Mouse (Mus musculus) T-cell, adult 2 months (primary cell): ENCODE results near the gene Slc26a1.
A peak's percentile ranks its signal among the peaks of the same experiment; 100 is the strongest.

Source experiments
- DNase-seq: peaks from one replicate; pipeline ENCODE4 v3.0.0; 2022; ENCODE audit warnings: low spot score

Slc26a1 gene

GRCm38 (mm10) chr5:108675251-108675816, at the start of gene Slc26a1:
Gene Slc26a1, minus strand, starts transcription at chr5:108675569.
- no peak for DNase-seq

- no peak for DNase-seq
Observed at GRCm38 (mm10) chr5:108724006-108724405, 48.6 kb upstream of the Slc26a1 start.

- no peak for DNase-seq
Observed at GRCm38 (mm10) chr5:108719761-108720160, 44.4 kb upstream of the Slc26a1 start.

DNA sequence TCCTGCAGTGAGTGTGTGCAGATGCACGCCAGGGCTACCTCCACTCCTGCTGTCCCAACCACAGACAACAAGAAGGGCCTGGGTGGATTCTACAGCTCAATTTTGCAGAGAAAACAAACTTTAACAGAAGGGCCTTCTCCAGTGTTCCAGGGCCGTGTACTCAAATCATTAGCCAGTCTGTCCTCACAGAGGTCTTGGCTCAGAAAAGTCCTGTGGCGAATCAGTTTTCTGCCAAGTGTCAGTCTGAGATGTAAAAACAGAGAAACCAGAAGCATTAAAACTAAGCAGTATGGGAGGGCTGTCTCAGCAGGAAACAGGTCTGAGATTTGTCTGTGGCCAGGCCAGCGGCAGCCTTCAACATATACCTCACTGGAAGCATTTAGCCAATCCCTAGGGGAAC, 42.7 kb upstream of the Slc26a1 start:
- DNase-seq, result no peak

GRCm38 (mm10) chr5:108715974-108716373, 40.6 kb upstream of the Slc26a1 start:
- DNase-seq, result no peak

DNA sequence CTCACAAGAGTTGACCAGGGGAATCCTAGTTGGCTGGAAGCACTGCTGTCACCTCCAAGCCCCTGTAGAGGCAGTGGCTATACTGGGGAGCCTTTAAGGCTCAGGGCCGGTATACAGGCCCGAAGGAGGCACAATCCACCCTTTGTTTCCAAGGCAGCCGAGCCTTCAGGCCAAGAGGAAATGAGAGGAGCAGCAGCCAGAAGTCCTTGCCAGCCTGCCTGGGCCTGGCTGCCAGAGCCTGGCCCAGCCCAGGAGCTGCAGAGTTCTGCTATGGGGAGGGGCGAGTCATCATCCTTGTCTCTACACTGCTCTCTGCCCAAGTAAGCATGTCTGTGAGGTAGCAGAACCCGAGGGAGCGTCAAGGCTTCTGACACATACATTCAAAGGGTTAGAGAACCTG, 38.8 kb upstream of the Slc26a1 start:
- no peak for DNase-seq

DNA sequence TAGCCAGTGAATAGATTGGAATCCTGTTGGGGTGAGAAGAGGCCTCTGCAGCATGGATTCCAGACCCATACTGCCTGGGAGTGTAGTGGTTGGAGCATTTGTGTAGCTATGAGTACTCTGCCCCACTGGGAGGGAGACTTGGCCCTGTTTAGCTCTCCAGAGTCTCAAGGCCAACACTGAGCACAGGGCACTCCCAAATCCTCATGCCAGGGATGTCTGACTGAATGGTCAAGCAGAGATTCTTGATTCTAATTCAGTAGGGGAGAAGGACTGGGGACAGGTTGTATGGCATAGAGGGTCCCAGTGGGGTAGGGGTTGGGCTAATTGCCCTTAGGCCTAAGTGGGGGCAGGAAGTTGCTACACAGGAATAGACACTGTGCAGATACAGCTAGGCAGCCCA, 38.3 kb upstream of the Slc26a1 start:
- no peak for DNase-seq

- DNase-seq, result no peak
Observed at GRCm38 (mm10) chr5:108713096-108713495, 37.7 kb upstream of the Slc26a1 start.

DNA sequence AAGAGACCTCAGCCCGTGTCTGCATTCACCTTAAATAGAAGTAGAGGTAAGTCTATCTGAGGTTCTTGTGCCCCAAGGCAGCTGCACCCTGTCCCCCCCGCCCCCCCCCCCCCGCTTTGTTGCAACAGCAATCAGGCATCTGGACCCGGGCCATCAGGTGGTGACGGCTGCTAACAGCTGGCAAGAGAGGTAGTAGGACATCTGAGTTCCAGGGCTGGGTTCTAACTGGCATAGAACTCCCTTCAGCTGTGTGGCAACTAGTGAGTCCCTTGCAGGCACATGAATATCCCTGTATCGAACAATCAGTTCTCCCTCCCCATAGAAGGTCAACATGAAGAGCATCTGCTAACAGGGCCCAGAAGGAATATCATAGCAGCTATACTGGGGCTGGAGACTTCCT, 36.6 kb upstream of the Slc26a1 start:
- DNase-seq, result no peak

DNA sequence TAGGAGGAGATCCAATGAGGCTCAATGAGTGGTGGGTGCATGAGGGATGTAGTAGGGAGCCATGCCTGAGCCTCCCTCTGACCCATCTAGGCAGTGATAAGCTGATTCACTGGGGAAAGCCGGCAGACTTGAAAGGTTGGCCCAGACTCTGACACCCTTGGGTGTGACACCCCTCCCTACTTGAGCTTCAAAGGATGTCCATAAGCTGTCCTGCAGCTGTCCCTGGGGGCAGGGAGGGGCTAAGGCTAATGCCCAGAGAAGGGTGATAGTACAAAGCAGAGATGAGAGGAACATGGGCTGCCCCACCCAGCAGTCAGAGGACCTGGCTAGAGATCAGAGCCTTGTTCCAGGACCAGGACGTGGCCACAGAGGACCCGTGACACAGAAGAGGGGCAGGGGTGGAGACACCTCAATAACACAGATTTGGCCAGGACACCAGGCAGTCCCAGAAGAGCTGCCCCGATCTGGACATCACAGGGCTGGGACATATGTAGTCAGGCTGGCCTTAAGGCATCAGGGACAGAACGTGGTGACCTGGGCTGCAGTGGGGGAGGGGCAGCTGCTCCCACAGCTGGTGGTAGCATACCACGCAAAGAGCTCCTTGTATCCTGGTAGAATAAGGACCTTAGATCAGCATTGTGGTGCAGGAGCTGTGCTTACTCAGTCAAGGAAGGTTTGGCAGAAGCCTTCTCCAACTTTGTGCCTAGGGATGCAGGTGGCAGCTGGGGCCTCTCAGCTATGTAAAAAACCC, 33.8 kb upstream of the Slc26a1 start:
- DNase-seq, result no peak

DNA sequence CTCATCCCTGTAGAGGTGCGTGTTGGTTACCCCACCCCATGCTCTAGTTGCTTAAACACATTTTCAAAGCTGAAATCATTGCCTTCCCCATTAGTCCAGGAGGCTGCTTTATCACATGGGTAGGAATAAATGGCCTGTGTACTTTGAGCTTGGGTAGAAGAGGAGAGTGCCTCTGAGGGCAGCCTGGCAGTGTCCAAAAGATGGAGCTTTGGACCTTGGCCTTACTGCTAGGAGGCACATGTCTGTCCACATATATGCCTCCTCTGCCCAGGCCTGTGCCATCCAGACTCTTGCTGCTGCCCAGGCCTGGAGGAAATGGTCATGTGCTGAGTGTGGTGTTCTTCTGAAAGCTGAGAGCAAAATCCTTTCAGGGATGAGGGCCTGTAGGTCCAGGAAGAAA, 33.0 kb upstream of the Slc26a1 start:
- DNase-seq, result no peak

- no peak for DNase-seq
Observed at GRCm38 (mm10) chr5:108707758-108708157, 32.4 kb upstream of the Slc26a1 start.

- no peak for DNase-seq
Observed at GRCm38 (mm10) chr5:108703754-108704626, 28.6 kb upstream of the Slc26a1 start.

- DNase-seq, result no peak
Observed at GRCm38 (mm10) chr5:108701341-108702021, 26.1 kb upstream of the Slc26a1 start.

- no peak for DNase-seq
Observed at GRCm38 (mm10) chr5:108700346-108700745, 25.0 kb upstream of the Slc26a1 start.

GRCm38 (mm10) chr5:108697341-108697753, 22.0 kb upstream of the Slc26a1 start:
- DNase-seq, result no peak

DNA sequence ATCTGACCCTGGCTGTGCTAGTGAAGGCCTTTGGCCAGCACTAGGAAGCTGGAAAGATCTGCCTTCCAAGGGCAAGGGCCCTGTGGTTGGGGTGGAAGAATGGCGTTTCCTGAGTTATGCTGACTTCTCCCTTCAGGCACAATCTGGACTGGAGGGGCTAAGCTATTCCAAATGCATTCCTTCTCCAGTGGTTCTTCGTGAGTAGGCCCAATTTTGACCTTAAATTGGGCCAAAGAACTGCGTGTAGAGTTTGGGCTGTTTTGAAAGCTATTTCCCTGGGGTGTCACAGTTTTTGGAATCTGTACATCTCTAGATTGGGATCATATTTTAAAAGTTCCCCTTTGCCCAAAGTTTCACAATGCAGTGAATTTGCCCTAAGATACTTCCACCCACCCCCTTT, 21.2 kb upstream of the Slc26a1 start:
- DNase-seq, result no peak

- no peak for DNase-seq
Observed at GRCm38 (mm10) chr5:108695861-108696260, 20.5 kb upstream of the Slc26a1 start.

GRCm38 (mm10) chr5:108694352-108695261, 19.2 kb upstream of the Slc26a1 start:
- peak; percentile 18 for DNase-seq

DNA sequence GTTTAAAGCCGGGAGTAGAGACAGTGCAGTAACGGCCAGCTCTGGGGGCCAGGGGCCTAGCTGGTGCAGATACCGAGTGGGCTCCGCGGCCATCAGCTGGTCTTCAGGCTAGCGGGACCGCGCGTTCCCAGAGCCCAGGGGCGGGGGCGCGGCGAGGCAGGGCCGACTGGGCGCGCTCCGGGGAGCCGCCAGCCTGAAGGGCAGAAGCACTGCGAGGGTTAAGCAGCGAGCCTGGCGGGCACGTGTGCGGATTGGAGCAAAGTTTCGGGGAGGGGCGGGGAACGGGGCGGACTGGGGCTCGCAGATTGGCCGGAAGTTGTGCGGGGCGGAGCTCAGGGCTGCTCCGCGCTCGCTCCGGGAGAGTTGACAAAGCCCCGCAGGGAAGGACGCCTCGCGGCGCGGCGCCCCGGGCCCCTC, 18.5 kb upstream of the Slc26a1 start:
- peak; percentile 84 for DNase-seq

GRCm38 (mm10) chr5:108692271-108692670, 16.9 kb upstream of the Slc26a1 start, which contains the start of gene Fgfrl1:
Gene Fgfrl1, plus strand, starts transcription at chr5:108692382.
- peak; percentile 68 for DNase-seq
